Mouse (Mus musculus): ENCODE measurements around the gene Mmp23.

DNA sequence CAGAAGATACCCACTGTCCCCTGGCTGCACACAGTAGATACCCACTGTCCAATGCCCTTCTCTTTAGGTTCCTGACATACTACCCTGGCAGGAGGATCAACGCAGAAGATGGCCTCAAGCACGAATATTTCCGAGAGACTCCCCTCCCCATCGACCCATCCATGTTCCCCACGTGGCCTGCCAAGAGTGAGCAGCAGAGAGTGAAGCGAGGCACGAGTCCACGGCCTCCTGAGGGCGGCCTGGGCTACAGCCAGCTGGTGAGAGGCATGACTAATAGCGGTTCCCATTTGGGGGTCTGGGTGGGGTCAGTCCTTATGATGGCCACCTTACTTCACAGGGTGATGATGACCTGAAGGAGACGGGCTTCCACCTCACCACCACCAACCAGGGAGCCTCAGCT is 3.8 kb downstream of the Mmp23 start:
- no peak for TF ChIP-seq MAFK (IDR thresholded peaks at IDR 0.05; ENCODE audit: insufficient read depth, low read depth, low read length)
- no peak for TF ChIP-seq ZNF384 (IDR thresholded peaks at IDR 0.05; ENCODE audit: low read depth, low read length)
- no peak for TF ChIP-seq HCFC1 (IDR thresholded peaks at IDR 0.05; ENCODE audit: borderline replicate concordance, insufficient read depth, low read length)
- no peak for TF ChIP-seq CHD2 (IDR thresholded peaks at IDR 0.05; ENCODE audit: low read depth, low read length)
- no peak for TF ChIP-seq ZC3H11A (IDR thresholded peaks at IDR 0.05; ENCODE audit: borderline replicate concordance, low read depth, low read length)
